In the genomic region with DNA sequence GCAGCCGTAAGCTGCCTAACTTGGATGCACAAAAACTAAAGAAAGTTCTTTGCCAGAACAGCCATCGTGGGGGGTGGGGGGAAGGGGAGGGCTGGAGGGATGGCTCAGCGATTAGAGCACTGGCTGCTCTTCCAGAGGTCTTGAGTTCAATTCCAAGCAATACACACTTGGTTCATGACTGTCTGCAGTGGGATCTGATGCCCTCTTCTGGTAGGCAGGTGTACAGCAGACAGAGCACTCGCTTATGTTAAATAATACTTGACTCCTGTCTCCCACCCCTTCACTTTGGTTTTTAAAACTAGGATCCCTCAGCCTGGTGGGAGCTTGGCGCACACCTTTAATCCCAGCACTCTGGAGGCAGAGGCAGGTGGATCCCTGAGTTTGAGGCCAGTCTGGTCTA, we compare ENCODE assay signal across 1 mouse cellular context.
TF ChIP-seq lines count a peak whose summit lies in the region.

No protein-coding gene starts in this region.

TF ChIP-seq in CH12.LX, 34 proteins besides CTCF, POLR2A, EP300 and RAD21:
- TF ChIP-seq USF2 (conservative IDR thresholded peaks at IDR 0.05; ENCODE audit: low read depth, low read length) (no peak), SMC3 (IDR thresholded peaks at IDR 0.05; ENCODE audit: low read depth, low read length) (peak; percentile 82)
TF ChIP-seq in CH12.LX: peak in this region for 1.
